Mouse (Mus musculus): ENCODE measurements around the gene Pgghg.

The Pgghg gene

GRCm38 (mm10) chr7:140991117-140991689, 50.0 kb downstream of the Pgghg start:
- no peak for DNase-seq
